9 mouse cellular contexts compared by ENCODE assay signal in genomic region chr2:142163506-142164275, GRCm38 (mm10).
DNase-seq lines count a peak whose midpoint lies in the region; ATAC-seq and TF ChIP-seq lines count a peak whose summit lies in the region.
"Had no signal": no experiment of that assay in that cellular context is flagged by ENCODE, and none has a peak within 500 bp of the region (broad histone marks: within the 10 kb centered on the region; RNA-seq: fewer than 3 reads in every experiment).

No protein-coding gene starts in this region.

- peak; percentile 79; the same call in 1 of the 2 replicates for ATAC-seq in midbrain, postnatal 0 days (ENCODE audit: low FRiP score)

- TF ChIP-seq CTCF in brain, embryonic 14.5 days (IDR thresholded peaks at IDR 0.05; ENCODE audit: borderline replicate concordance, extremely low read depth, insufficient read depth, insufficient read length): no peak
- TF ChIP-seq CTCF in midbrain, postnatal 0 days (IDR thresholded peaks at IDR 0.05): no peak

- peak; percentile 8 for DNase-seq in left cerebral cortex, postnatal 4 days
- no peak for DNase-seq in left cerebral cortex, adult 11 months (ENCODE audit: low spot score)
- DNase-seq in brain, embryonic 14.5 days (ENCODE audit: low read depth): peak; percentile 91
- DNase-seq in hindbrain, embryonic 10.5 days (ENCODE audit: low spot score): peak; percentile 27
- peak; percentile 26 for DNase-seq in midbrain, postnatal 0 days (ENCODE audit: low spot score)
- DNase-seq in spleen, adult 12 weeks (ENCODE audit: low spot score): no peak
- no peak for DNase-seq in thymus, adult 18-20 months
- DNase-seq in Muller cell, postnatal 12 days (ENCODE audit: inconsistent ontology term): no peak

- H3K9ac ChIP-seq in midbrain, postnatal 0 days (replicated peaks; ENCODE audit: low read length, poor library complexity, severe bottlenecking): no peak overlapping the region

- intact Hi-C loops in left cerebral cortex, postnatal 4 days (cut with DNase I): no loop called here

- peak overlapping the region; percentile 24; the same call in 1 of the 2 replicates for H3K4me2 ChIP-seq in midbrain, postnatal 0 days (ENCODE audit: low read depth, low read length, poor library complexity, severe bottlenecking)

- H3K4me3 ChIP-seq in hindbrain, embryonic 10.5 days: no peak overlapping the region
- H3K4me3 ChIP-seq in midbrain, postnatal 0 days (ENCODE audit: low read depth, low read length): no peak overlapping the region
- H3K4me3 ChIP-seq: myocyte had no signal

- peaks cover 23% of the 10 kb centered on the region for H3K4me1 ChIP-seq in hindbrain, embryonic 10.5 days (replicated peaks)
- no peaks in the 10 kb centered on the region; the same call in 1 of the 2 replicates for H3K4me1 ChIP-seq in midbrain, postnatal 0 days (ENCODE audit: insufficient read depth, low read length)

- H3K9me3 ChIP-seq in hindbrain, embryonic 10.5 days: no peaks in the 10 kb centered on the region
- no peaks in the 10 kb centered on the region for H3K9me3 ChIP-seq in midbrain, postnatal 0 days (ENCODE audit: low read length)

- no peak for TF ChIP-seq POLR2A in brain, embryonic 14.5 days (IDR thresholded peaks at IDR 0.05; ENCODE audit: borderline replicate concordance, extremely low read depth, insufficient read depth, insufficient read length, poor library complexity, severe bottlenecking)

- 23% methylated on average over 10 of the region's 10 CpGs for WGBS in hindbrain, embryonic 10.5 days
- 13% methylated on average over 10 of the region's 10 CpGs for WGBS in midbrain, postnatal 0 days

- no peaks in the 10 kb centered on the region for H3K27me3 ChIP-seq in hindbrain, embryonic 10.5 days (ENCODE audit: insufficient read depth, poor library complexity, severe bottlenecking)
- no peaks in the 10 kb centered on the region for H3K27me3 ChIP-seq in midbrain, postnatal 0 days (ENCODE audit: insufficient read depth, low read length)

- H3K27ac ChIP-seq in hindbrain, embryonic 10.5 days: peak overlapping the region; percentile 80
- no peak overlapping the region for H3K27ac ChIP-seq in midbrain, postnatal 0 days (ENCODE audit: low read depth, low read length)

- no peaks in the 10 kb centered on the region for H3K36me3 ChIP-seq in hindbrain, embryonic 10.5 days
- H3K36me3 ChIP-seq in midbrain, postnatal 0 days (ENCODE audit: insufficient read depth, low read length): no peaks in the 10 kb centered on the region

Comparison
In these comparisons a context has a peak if more than half of its experiments do, and no peak if none do; other contexts are left out.
1. DNase-seq: peak in left cerebral cortex, postnatal 4 days (single experiment), brain, embryonic 14.5 days (single experiment), hindbrain, embryonic 10.5 days (single experiment) and midbrain, postnatal 0 days (single experiment); none in left cerebral cortex, adult 11 months (single experiment), spleen, adult 12 weeks (single experiment), thymus, adult 18-20 months (0 of 2) and Muller cell, postnatal 12 days (single experiment).